Mouse (Mus musculus) midbrain, embryonic 14.5 days (tissue): ENCODE measurements around the gene Btbd35f6. TPM values are rescaled to one million over a fixed set of nuclear protein-coding genes. Genes with fewer than 3 reads are reported as not detected.
"Not testable (repeated sequence)": the region's sequence is repeated elsewhere in the genome, so short reads cannot be mapped to it uniquely, and the experiment has no call there.

Source experiments
- ATAC-seq: fragments of 200-750 bp; cut with Nextera tagmentation; 2 replicates; pipeline ENCODE4 v1.8.0; 2017; ENCODE audit warnings: moderate number of reproducible peaks, moderate library complexity; ENCODE audit not compliant: low FRiP score, low TSS enrichment
- DNase-seq: peaks from one replicate; pipeline ENCODE4 v3.0.0-alpha.2; 2015
- H3K27ac ChIP-seq: fragments of 300-500 bp; sonication (generic); replicated peaks from 2 replicates; pipeline ENCODE4 v1.5.1; 2014; ENCODE audit warnings: mild to moderate bottlenecking, low read depth, low read length, moderate library complexity
- H3K27me3 ChIP-seq: fragments of 300-500 bp; sonication (generic); 2 replicates; pipeline ENCODE4 v1.6.1; 2014; ENCODE audit warnings: low read length, control low read depth, mixed read lengths; ENCODE audit not compliant: control insufficient read depth, insufficient read depth
- H3K36me3 ChIP-seq: fragments of 300-500 bp; sonication (generic); 2 replicates; pipeline ENCODE4 v1.6.1; 2014; ENCODE audit warnings: low read length, control low read depth; ENCODE audit not compliant: control insufficient read depth, insufficient read depth
- H3K4me1 ChIP-seq: fragments of 300-500 bp; sonication (generic); 2 replicates; pipeline ENCODE4 v1.6.1; 2014; ENCODE audit warnings: mild to moderate bottlenecking, antibody characterized with exemption, low read length, control low read depth; ENCODE audit not compliant: control insufficient read depth, insufficient read depth
- H3K4me2 ChIP-seq: fragments of 300-500 bp; sonication (generic); 2 replicates; pipeline ENCODE4 v1.6.1; 2014; ENCODE audit warnings: mild to moderate bottlenecking, low read length, moderate library complexity
- H3K4me3 ChIP-seq: fragments of 300-500 bp; sonication (generic); replicated peaks from 2 replicates; pipeline ENCODE4 v1.5.1; 2014; ENCODE audit warnings: low read depth, low read length
- H3K9ac ChIP-seq: fragments of 300-500 bp; sonication (generic); replicated peaks from 2 replicates; pipeline ENCODE4 v1.6.1; 2014; ENCODE audit warnings: mild to moderate bottlenecking, low read length, moderate library complexity
- H3K9me3 ChIP-seq: fragments of 300-500 bp; sonication (generic); 2 replicates; pipeline ENCODE4 v1.6.1; 2016; ENCODE audit warnings: low read length, control low read depth, mixed read lengths; ENCODE audit not compliant: control insufficient read depth
- WGBS: fragments of 180-500 bp; shearing (Covaris S2); extraction: QIAGEN DNeasy Blood & Tissue Kit; methylation state at CpG from one replicate; pipeline ENCODE4 v1.1.7; 2014; 5-methylcytosine and 5-hydroxymethylcytosine counted together
- polyA plus RNA-seq: library from polyadenylated mRNA; unstranded; fragments of >200 nt; fragmentation: Nextera tagmentation; extraction: Ambion mirVana; gene quantifications from 2 replicates; pipeline ENCODE4 v1.2.1, GENCODE M21; 2014

Gene Btbd35f6
- polyA plus RNA-seq = not detected in 2 replicates

GRCm38 (mm10) chrX:33956440-33956839, at the start of gene Btbd35f6:
Gene Btbd35f6 (minus strand): TSS chrX:33956540.
- not testable (repeated sequence) for H3K4me2 ChIP-seq, ATAC-seq, H3K4me1 ChIP-seq, H3K36me3 ChIP-seq, DNase-seq, H3K27ac ChIP-seq, H3K9ac ChIP-seq, H3K9me3 ChIP-seq, H3K27me3 ChIP-seq, H3K4me3 ChIP-seq
- WGBS = no CpG with 5 or more reads among the region's 4 CpGs

DNA sequence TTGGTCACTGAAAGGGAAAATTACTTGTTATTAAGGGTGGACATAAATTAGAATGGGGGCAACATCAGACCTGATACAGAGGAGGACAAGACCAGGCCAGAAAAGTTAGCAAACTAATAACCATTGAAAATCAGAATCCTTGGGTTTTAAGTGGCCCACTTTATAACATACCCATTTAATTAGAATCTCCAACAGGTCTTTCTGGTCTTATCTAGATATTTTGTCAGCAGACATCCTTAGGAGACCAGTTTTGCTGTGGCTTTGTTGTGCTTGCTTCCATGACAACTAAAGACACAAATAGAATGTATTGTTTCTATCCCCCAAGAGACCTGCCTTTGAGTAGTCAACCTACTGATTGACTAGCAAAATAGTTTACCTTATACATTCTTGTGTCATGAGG, 30.4 kb upstream of the Btbd35f6 start, which contains the start of gene Gm21870:
Gene Gm21870 (minus strand): TSS at position 101 of the 400 bp plus-strand sequence.
- not testable (repeated sequence) for H3K4me3 ChIP-seq, H3K9me3 ChIP-seq, H3K36me3 ChIP-seq, H3K4me2 ChIP-seq, H3K9ac ChIP-seq, ATAC-seq, DNase-seq, H3K4me1 ChIP-seq, H3K27ac ChIP-seq, H3K27me3 ChIP-seq

DNA sequence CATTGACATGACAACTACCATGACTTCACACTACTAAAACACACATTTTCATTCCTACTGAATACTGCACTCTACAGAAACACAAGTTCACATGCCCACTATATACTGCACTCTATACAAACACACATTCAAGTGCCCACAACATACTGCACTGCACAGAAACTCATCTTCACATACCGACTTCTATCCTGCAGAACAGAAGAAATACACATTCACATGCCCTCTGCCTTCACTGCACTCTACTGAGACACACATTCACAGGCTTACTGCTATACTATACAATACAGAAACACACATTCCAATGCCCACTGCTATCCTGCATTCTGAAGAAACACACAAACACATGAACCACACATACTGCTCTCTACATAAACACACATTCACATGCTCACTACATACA, 26.1 kb downstream of the Btbd35f6 start:
- not testable (repeated sequence) for H3K9ac ChIP-seq, H3K27me3 ChIP-seq, H3K4me2 ChIP-seq, H3K4me3 ChIP-seq, DNase-seq, H3K4me1 ChIP-seq, H3K27ac ChIP-seq, ATAC-seq, H3K36me3 ChIP-seq
- peaks cover 13% of the 10 kb centered on the region for H3K9me3 ChIP-seq
- no CpG with 5 or more reads among the region's 1 CpGs for WGBS

DNA sequence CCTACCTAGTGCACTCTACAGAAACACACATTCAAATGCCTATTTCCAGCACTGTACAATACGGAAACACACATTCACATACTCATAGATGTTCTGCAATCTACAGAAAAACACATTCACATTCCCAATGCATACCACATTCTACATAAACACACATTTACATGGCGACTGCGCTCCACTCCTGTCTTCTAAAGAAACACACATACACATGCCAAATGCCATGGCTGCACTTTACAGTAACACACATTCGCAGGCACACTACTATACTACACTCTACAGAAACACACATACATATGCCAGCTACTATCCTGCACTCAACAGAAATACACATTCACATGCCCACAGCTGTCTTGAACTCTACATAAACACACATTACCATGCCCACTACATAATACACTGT, 28.1 kb downstream of the Btbd35f6 start:
- not testable (repeated sequence) for ATAC-seq, H3K9ac ChIP-seq, H3K27me3 ChIP-seq, H3K4me2 ChIP-seq, H3K36me3 ChIP-seq, H3K4me3 ChIP-seq, H3K27ac ChIP-seq, DNase-seq, H3K4me1 ChIP-seq
- H3K9me3 ChIP-seq = peaks cover 13% of the 10 kb centered on the region
- WGBS = 83% methylated on average over 4 of the region's 4 CpGs

GRCm38 (mm10) chrX:33926344-33926743, 30.0 kb downstream of the Btbd35f6 start:
- H3K4me2 ChIP-seq, H3K9ac ChIP-seq, H3K27me3 ChIP-seq, H3K4me1 ChIP-seq, H3K4me3 ChIP-seq, H3K36me3 ChIP-seq, DNase-seq, ATAC-seq, H3K27ac ChIP-seq: not testable (repeated sequence)
- no CpG with 5 or more reads among the region's 1 CpGs for WGBS
- H3K9me3 ChIP-seq = peaks cover 13% of the 10 kb centered on the region

- peaks cover 13% of the 10 kb centered on the region for H3K9me3 ChIP-seq
- not testable (repeated sequence) for H3K27me3 ChIP-seq, H3K4me2 ChIP-seq, H3K4me1 ChIP-seq, H3K36me3 ChIP-seq, H3K4me3 ChIP-seq, ATAC-seq, DNase-seq, H3K27ac ChIP-seq, H3K9ac ChIP-seq
- WGBS = 81% methylated on average over 2 of the region's 2 CpGs
These were observed 30.9 kb downstream of the Btbd35f6 start for GRCm38 (mm10) chrX:33925420-33925819.

Other genes with a start within 250 kb of the Btbd35f6 start
- not detected in 2 replicates for gene Gm21870, start 30.3 kb upstream of the Btbd35f6 start, polyA plus RNA-seq
- not detected in 2 replicates for gene Btbd35f9, start 205.0 kb upstream of the Btbd35f6 start, polyA plus RNA-seq